Mouse (Mus musculus): Measurements from ENCODE around the gene Mettl8. TPM values are rescaled to one million over a fixed set of nuclear protein-coding genes. Genes with fewer than 3 reads are reported as not detected.

The Mettl8 gene
- polyA plus RNA-seq, 1 experiment, result not detected

- no peak overlapping the region for H3K27ac ChIP-seq (ENCODE audit: insufficient read depth, low read depth, low read length)
- 62% methylated on average over 1 of the region's 1 CpGs for WGBS
Measured at GRCm38 (mm10) chr2:71002509-71002908, 52.9 kb downstream of the Mettl8 start.

GRCm38 (mm10) chr2:70998771-70999170 lies 56.6 kb downstream of the Mettl8 start:
- TF ChIP-seq POLR2A (IDR thresholded peaks at IDR 0.05; ENCODE audit: insufficient read depth, low read depth, low read length), result no peak
- no peak for TF ChIP-seq CTCF (IDR thresholded peaks at IDR 0.05; ENCODE audit: insufficient read depth, low read depth, low read length)
- WGBS, result 74% methylated on average over 2 of the region's 2 CpGs
- H3K4me1 ChIP-seq (ENCODE audit: control insufficient read depth, insufficient read depth, low read length), result no peaks in the 10 kb centered on the region

More at GRCm38 (mm10) chr2:71002509-71002908, 52.9 kb downstream of the Mettl8 start:
- TF ChIP-seq CTCF (IDR thresholded peaks at IDR 0.05; ENCODE audit: insufficient read depth, low read depth, low read length), result no peak
- TF ChIP-seq POLR2A (IDR thresholded peaks at IDR 0.05; ENCODE audit: insufficient read depth, low read depth, low read length), result no peak
- Histone ChIP-seq H3K4me3 (ENCODE audit: insufficient read depth, low read depth, low read length) (no peak overlapping the region), H3K4me1 (ENCODE audit: control insufficient read depth, insufficient read depth, low read length) (no peaks in the 10 kb centered on the region)

GRCm38 (mm10) chr2:70996438-70996837 lies 58.9 kb downstream of the Mettl8 start:
- 80% methylated on average over 7 of the region's 7 CpGs for WGBS
- Histone ChIP-seq H3K4me3 (ENCODE audit: insufficient read depth, low read depth, low read length) (no peak overlapping the region), H3K27ac (ENCODE audit: insufficient read depth, low read depth, low read length) (no peak overlapping the region)

More at GRCm38 (mm10) chr2:70998771-70999170, 56.6 kb downstream of the Mettl8 start:
- no peak overlapping the region for H3K4me3 ChIP-seq (ENCODE audit: insufficient read depth, low read depth, low read length)
- no peak overlapping the region for H3K27ac ChIP-seq (ENCODE audit: insufficient read depth, low read depth, low read length)

GRCm38 (mm10) chr2:70995900-70996299 lies 59.5 kb downstream of the Mettl8 start:
- Histone ChIP-seq H3K27ac (ENCODE audit: insufficient read depth, low read depth, low read length) (no peak overlapping the region), H3K4me3 (ENCODE audit: insufficient read depth, low read depth, low read length) (no peak overlapping the region), H3K4me1 (ENCODE audit: control insufficient read depth, insufficient read depth, low read length) (no peaks in the 10 kb centered on the region)
- WGBS, result over 99% methylated on average over 4 of the region's 4 CpGs
- no peak for TF ChIP-seq POLR2A (IDR thresholded peaks at IDR 0.05; ENCODE audit: insufficient read depth, low read depth, low read length)
- no peak for TF ChIP-seq CTCF (IDR thresholded peaks at IDR 0.05; ENCODE audit: insufficient read depth, low read depth, low read length)

More at GRCm38 (mm10) chr2:70996438-70996837, 58.9 kb downstream of the Mettl8 start:
- TF ChIP-seq CTCF (IDR thresholded peaks at IDR 0.05; ENCODE audit: insufficient read depth, low read depth, low read length) (no peak), POLR2A (IDR thresholded peaks at IDR 0.05; ENCODE audit: insufficient read depth, low read depth, low read length) (no peak)
- H3K4me1 ChIP-seq (ENCODE audit: control insufficient read depth, insufficient read depth, low read length), result no peaks in the 10 kb centered on the region

- H3K4me3 ChIP-seq (ENCODE audit: insufficient read depth, low read depth, low read length), result no peak overlapping the region
- no peak overlapping the region for H3K27ac ChIP-seq (ENCODE audit: insufficient read depth, low read depth, low read length)
- 97% methylated on average over 3 of the region's 3 CpGs for WGBS
- TF ChIP-seq POLR2A (IDR thresholded peaks at IDR 0.05; ENCODE audit: insufficient read depth, low read depth, low read length) (no peak), CTCF (IDR thresholded peaks at IDR 0.05; ENCODE audit: insufficient read depth, low read depth, low read length) (no peak)
- H3K4me1 ChIP-seq (ENCODE audit: control insufficient read depth, insufficient read depth, low read length), result peaks cover 9% of the 10 kb centered on the region
Measured at GRCm38 (mm10) chr2:70993740-70994139, 61.6 kb downstream of the Mettl8 start.

- Histone ChIP-seq H3K4me3 (ENCODE audit: insufficient read depth, low read depth, low read length) (no peak overlapping the region), H3K27ac (ENCODE audit: insufficient read depth, low read depth, low read length) (no peak overlapping the region), H3K4me1 (ENCODE audit: control insufficient read depth, insufficient read depth, low read length) (peaks cover 9% of the 10 kb centered on the region)
- TF ChIP-seq POLR2A (IDR thresholded peaks at IDR 0.05; ENCODE audit: insufficient read depth, low read depth, low read length), result no peak
- WGBS, result 93% methylated on average over 2 of the region's 2 CpGs
Measured at GRCm38 (mm10) chr2:70992715-70993114, 62.7 kb downstream of the Mettl8 start.

- WGBS, result 40% methylated on average over 4 of the region's 4 CpGs
- Histone ChIP-seq H3K4me3 (ENCODE audit: insufficient read depth, low read depth, low read length) (no peak overlapping the region), H3K4me1 (ENCODE audit: control insufficient read depth, insufficient read depth, low read length) (peaks cover 9% of the 10 kb centered on the region), H3K27ac (ENCODE audit: insufficient read depth, low read depth, low read length) (peak overlapping the region; percentile 58; the same call in 1 of the 2 replicates)
- TF ChIP-seq CTCF (IDR thresholded peaks at IDR 0.05; ENCODE audit: insufficient read depth, low read depth, low read length), result no peak
- no peak for TF ChIP-seq POLR2A (IDR thresholded peaks at IDR 0.05; ENCODE audit: insufficient read depth, low read depth, low read length)
Measured at GRCm38 (mm10) chr2:70990196-70990595, 65.2 kb downstream of the Mettl8 start.

GRCm38 (mm10) chr2:70989201-70990191 lies 65.9 kb downstream of the Mettl8 start:
- Histone ChIP-seq H3K4me1 (ENCODE audit: control insufficient read depth, insufficient read depth, low read length) (peaks cover 9% of the 10 kb centered on the region), H3K4me3 (ENCODE audit: insufficient read depth, low read depth, low read length) (no peak overlapping the region), H3K27ac (ENCODE audit: insufficient read depth, low read depth, low read length) (peak overlapping the region; percentile 58; the same call in 1 of the 2 replicates)
- WGBS, result 51% methylated on average over 17 of the region's 17 CpGs
- no peak for TF ChIP-seq POLR2A (IDR thresholded peaks at IDR 0.05; ENCODE audit: insufficient read depth, low read depth, low read length)
- no peak for TF ChIP-seq CTCF (IDR thresholded peaks at IDR 0.05; ENCODE audit: insufficient read depth, low read depth, low read length)

- Histone ChIP-seq H3K4me3 (ENCODE audit: insufficient read depth, low read depth, low read length) (no peak overlapping the region), H3K4me1 (ENCODE audit: control insufficient read depth, insufficient read depth, low read length) (no peaks in the 10 kb centered on the region), H3K27ac (ENCODE audit: insufficient read depth, low read depth, low read length) (no peak overlapping the region)
- TF ChIP-seq POLR2A (IDR thresholded peaks at IDR 0.05; ENCODE audit: insufficient read depth, low read depth, low read length) (no peak), CTCF (IDR thresholded peaks at IDR 0.05; ENCODE audit: insufficient read depth, low read depth, low read length) (no peak)
- 89% methylated on average over 5 of the region's 5 CpGs for WGBS
Measured at GRCm38 (mm10) chr2:70978271-70978670, 77.1 kb downstream of the Mettl8 start.

Data from olfactory bulb, adult 2 months (tissue).